Mouse (Mus musculus) ES-E14 (cell line): ENCODE results near the gene Ccnt2.

Experiments
- MAFK ChIP-seq: IDR thresholded peaks from 2 replicates; pipeline ENCODE4 v1.6.1; 2014; ENCODE audit warnings: mild to moderate bottlenecking, low read depth, low read length, inconsistent platforms; ENCODE audit not compliant: insufficient read depth
- ZC3H11A ChIP-seq: IDR thresholded peaks from 2 replicates; pipeline ENCODE4 v1.6.1; 2012; ENCODE audit warnings: low read depth, mild to moderate bottlenecking, inconsistent platforms, low read length, borderline replicate concordance

- no peak for TF ChIP-seq ZC3H11A
- TF ChIP-seq MAFK = no peak
Measured at GRCm38 (mm10) chr1:127783862-127784261, 9.9 kb downstream of the Ccnt2 start.
